Mouse (Mus musculus) liver, embryonic 11.5 days (tissue): Measurements from ENCODE around the gene Cdkl2. TPM values are rescaled to one million over a fixed set of nuclear protein-coding genes. Genes with fewer than 3 reads are reported as not detected.

Experiments
- ATAC-seq: fragments of 200-750 bp; cut with Nextera tagmentation; replicated peaks from 2 replicates; pipeline ENCODE4 v1.8.0; 2017; ENCODE audit warnings: moderate number of reproducible peaks, mild to moderate bottlenecking, moderate TSS enrichment, moderate library complexity; ENCODE audit not compliant: low FRiP score
- DNase-seq: peaks from one replicate; pipeline ENCODE4 v3.0.0-alpha.2; 2017; ENCODE audit warnings: low spot score
- H3K27ac ChIP-seq: fragments of 300-500 bp; sonication (generic); 2 replicates; pipeline ENCODE4 v1.5.1; 2014; ENCODE audit warnings: mild to moderate bottlenecking, low read depth, low read length, control low read depth
- H3K27me3 ChIP-seq: fragments of 300-500 bp; sonication (generic); replicated peaks from 2 replicates; pipeline ENCODE4 v1.6.1; 2014; ENCODE audit warnings: low read length, mixed read lengths; ENCODE audit not compliant: control insufficient read depth, insufficient read depth
- H3K36me3 ChIP-seq: fragments of 300-500 bp; sonication (generic); 2 replicates; pipeline ENCODE4 v1.6.1; 2014; ENCODE audit warnings: mild to moderate bottlenecking, low read length, moderate library complexity, mixed read lengths; ENCODE audit not compliant: control insufficient read depth, insufficient read depth
- H3K4me1 ChIP-seq: fragments of 300-500 bp; sonication (generic); replicated peaks from 2 replicates; pipeline ENCODE4 v1.6.1; 2014; ENCODE audit warnings: low read length, mixed read lengths; ENCODE audit not compliant: control insufficient read depth, insufficient read depth
- H3K4me2 ChIP-seq: fragments of 300-500 bp; sonication (generic); 2 replicates; pipeline ENCODE4 v1.6.1; 2014; ENCODE audit warnings: mild to moderate bottlenecking, control low read depth, moderate library complexity
- H3K4me3 ChIP-seq: fragments of 300-500 bp; sonication (generic); 2 replicates; pipeline ENCODE4 v1.5.1; 2014; ENCODE audit warnings: low read depth, low read length, control low read depth
- H3K9ac ChIP-seq: fragments of 300-500 bp; sonication (generic); 2 replicates; pipeline ENCODE4 v1.6.1; 2014; ENCODE audit warnings: low read depth, low read length, control low read depth
- H3K9me3 ChIP-seq: fragments of 300-500 bp; sonication (generic); 2 replicates; pipeline ENCODE4 v1.6.1; 2016; ENCODE audit warnings: low read length, inconsistent platforms, mixed read lengths; ENCODE audit not compliant: control insufficient read depth
- WGBS: fragments of 180-500 bp; shearing (Covaris S2); extraction: QIAGEN DNeasy Blood & Tissue Kit; methylation state at CpG from one replicate; pipeline ENCODE4 v1.1.7; 2014; 5-methylcytosine and 5-hydroxymethylcytosine counted together
- polyA plus RNA-seq: library from polyadenylated mRNA; unstranded; fragments of >200 nt; fragmentation: Nextera tagmentation; extraction: Ambion mirVana; gene quantifications from 2 replicates; pipeline ENCODE4 v1.2.1, GENCODE M21; 2014

Gene Cdkl2
- polyA plus RNA-seq, 1 experiment from 2014 or later: 0.45 TPM

DNA sequence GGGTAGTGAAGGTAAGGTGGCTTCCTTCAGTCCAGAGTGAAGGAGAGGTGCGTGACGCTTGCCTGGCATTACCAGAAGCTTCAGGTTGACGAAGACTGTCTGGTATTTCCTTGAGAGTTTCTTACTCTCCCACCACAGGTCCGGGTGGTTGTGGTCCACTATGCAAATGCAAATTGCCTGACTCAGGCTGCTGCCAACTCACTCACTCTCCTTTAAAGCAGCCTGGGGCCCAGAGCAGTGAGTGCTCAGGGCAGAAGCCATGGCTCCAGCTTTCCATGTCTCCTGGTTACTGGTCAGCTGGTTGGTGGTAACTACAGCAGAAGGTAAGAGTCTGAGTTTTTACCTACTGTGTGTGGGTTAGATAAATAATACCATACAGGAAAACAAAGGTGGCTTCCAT, 56.4 kb downstream of the Cdkl2 start, which contains the start of gene Odaph:
Gene Odaph, plus strand, starts transcription at position 240 of the 400 bp plus-strand sequence.
- WGBS: 67% methylated on average over 4 of the region's 4 CpGs
- H3K4me2 ChIP-seq: no peak within 1 kb of the TSS
- H3K27me3 ChIP-seq: no peaks in the 10 kb centered on the region
- no peak for DNase-seq
- H3K4me1 ChIP-seq: no peaks in the 10 kb centered on the region
- no peak within 1 kb of the TSS for H3K27ac ChIP-seq
- H3K4me3 ChIP-seq: no peak within 1 kb of the TSS
- H3K9ac ChIP-seq: no peak within 1 kb of the TSS
- no peaks in the 10 kb centered on the region for H3K36me3 ChIP-seq
- no peak for ATAC-seq
- no peaks in the 10 kb centered on the region for H3K9me3 ChIP-seq

DNA sequence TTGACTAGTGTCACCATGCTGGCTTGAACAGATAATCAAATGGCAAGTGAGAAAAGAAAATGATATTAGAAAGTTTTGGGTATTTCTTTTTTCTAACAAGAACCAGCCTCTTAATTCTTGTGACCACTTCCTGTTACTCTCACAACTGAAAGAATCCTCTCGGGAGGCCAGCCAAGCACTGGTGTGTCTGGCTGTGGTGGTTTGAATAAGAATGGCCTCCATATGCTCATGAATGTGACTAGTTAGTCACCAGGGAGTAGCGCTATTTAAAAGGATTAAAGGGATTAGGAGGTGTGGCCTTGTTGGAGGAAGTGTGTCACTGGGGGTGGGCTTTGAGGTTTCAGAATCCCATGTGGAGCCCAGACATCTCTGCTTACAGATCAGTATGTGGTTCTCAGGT, 58.0 kb downstream of the Cdkl2 start:
- Histone ChIP-seq H3K4me3 (no peak overlapping the region), H3K9me3 (no peaks in the 10 kb centered on the region), H3K4me1 (no peaks in the 10 kb centered on the region), H3K4me2 (no peak overlapping the region), H3K36me3 (no peaks in the 10 kb centered on the region), H3K27ac (no peak overlapping the region), H3K9ac (no peak overlapping the region), H3K27me3 (no peaks in the 10 kb centered on the region)
- no peak for DNase-seq
- WGBS: 62% methylated on average over 2 of the region's 2 CpGs
- ATAC-seq: no peak

DNA sequence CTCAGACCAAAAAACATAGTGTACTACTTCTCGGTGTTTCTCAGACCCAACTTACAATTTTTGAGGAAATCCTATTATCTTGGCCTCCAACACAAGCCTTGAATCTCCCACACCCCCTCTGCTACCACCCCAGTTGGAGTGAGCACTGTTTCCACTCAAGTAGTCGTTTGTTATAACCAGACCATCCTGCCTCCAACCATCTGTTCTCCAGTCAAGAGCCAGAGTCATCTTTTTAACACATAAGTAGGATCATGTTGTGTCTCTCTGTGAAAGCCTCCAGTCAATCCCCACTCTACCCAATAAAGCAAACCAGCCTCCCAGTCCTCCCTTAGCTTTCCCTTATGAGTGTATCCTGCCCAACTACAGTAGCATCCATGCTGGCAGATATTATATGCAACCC, 60.2 kb downstream of the Cdkl2 start:
- no peaks in the 10 kb centered on the region for H3K27me3 ChIP-seq
- H3K9ac ChIP-seq: no peak overlapping the region
- H3K27ac ChIP-seq: no peak overlapping the region
- DNase-seq: no peak
- no peak overlapping the region for H3K4me3 ChIP-seq
- no peaks in the 10 kb centered on the region for H3K4me1 ChIP-seq
- no peaks in the 10 kb centered on the region for H3K36me3 ChIP-seq
- WGBS: 68% methylated on average over 2 of the region's 2 CpGs
- no peaks in the 10 kb centered on the region for H3K9me3 ChIP-seq
- no peak for ATAC-seq
- no peak overlapping the region for H3K4me2 ChIP-seq

DNA sequence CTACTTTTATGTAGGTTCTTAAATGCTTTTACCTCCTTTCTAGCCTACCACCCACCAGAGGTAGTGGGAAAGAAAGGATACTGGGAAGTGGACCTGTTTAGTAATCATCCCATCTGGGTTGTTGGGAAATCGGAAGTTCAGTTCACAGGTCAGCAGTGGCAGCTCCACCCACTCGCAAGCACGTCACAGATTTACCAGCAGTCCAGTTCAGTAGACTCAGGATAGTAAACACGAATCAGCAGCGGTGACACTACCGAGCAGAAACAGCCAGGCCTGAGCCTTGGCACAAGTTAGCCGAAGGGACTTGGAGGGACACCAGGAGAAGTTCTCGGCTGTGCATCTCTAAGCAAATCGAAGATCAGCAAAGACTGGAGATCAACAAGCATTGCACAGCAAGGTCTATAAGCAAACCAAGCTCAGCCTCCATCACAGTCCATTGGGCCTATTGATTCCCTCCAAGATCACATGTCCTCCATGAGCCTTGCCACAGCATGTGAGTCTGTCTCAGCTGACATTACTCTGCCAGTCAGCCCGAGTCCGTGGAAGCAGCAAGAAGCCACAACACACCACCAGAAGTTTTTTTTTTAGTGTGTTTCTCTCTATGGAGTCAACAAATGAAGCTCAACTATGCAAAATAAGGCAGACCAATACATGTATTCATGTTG, 62.4 kb downstream of the Cdkl2 start:
- no peaks in the 10 kb centered on the region for H3K36me3 ChIP-seq
- H3K4me2 ChIP-seq: no peak overlapping the region
- H3K9me3 ChIP-seq: no peaks in the 10 kb centered on the region
- H3K27ac ChIP-seq: no peak overlapping the region
- no peaks in the 10 kb centered on the region for H3K27me3 ChIP-seq
- H3K4me1 ChIP-seq: no peaks in the 10 kb centered on the region
- ATAC-seq (0 out of 2 replicates have a peak, but pooled peaks have one; percentile 29), DNase-seq (no peak)
- no peak overlapping the region for H3K4me3 ChIP-seq
- WGBS: 85% methylated on average over 11 of the region's 11 CpGs
- no peak overlapping the region for H3K9ac ChIP-seq

DNA sequence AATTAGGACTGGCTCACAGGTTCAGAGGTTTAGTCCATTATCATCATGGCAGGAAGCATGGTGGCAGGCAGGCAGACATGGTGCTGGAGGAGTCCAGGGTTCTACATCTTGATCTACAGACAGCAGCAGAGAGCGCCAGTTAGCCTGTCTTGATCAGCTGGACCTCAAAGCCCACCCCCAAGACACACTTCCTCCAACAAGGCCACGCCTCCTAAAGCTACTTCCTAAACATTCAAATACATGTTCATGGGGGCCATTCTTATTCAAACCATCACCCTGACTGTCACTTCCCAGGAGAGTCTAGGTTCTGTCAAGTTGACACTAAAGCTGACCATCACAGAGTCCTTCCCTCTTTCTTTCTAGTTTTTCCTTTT, 66.3 kb downstream of the Cdkl2 start:
- H3K4me3 ChIP-seq: no peak overlapping the region
- no peak overlapping the region for H3K9ac ChIP-seq
- no peaks in the 10 kb centered on the region for H3K27me3 ChIP-seq
- H3K9me3 ChIP-seq: no peaks in the 10 kb centered on the region
- no peaks in the 10 kb centered on the region for H3K4me1 ChIP-seq
- DNase-seq (no peak), ATAC-seq (no peak)
- no peaks in the 10 kb centered on the region for H3K36me3 ChIP-seq
- H3K4me2 ChIP-seq: no peak overlapping the region
- H3K27ac ChIP-seq: no peak overlapping the region
- 79% methylated on average over 2 of the region's 2 CpGs for WGBS

DNA sequence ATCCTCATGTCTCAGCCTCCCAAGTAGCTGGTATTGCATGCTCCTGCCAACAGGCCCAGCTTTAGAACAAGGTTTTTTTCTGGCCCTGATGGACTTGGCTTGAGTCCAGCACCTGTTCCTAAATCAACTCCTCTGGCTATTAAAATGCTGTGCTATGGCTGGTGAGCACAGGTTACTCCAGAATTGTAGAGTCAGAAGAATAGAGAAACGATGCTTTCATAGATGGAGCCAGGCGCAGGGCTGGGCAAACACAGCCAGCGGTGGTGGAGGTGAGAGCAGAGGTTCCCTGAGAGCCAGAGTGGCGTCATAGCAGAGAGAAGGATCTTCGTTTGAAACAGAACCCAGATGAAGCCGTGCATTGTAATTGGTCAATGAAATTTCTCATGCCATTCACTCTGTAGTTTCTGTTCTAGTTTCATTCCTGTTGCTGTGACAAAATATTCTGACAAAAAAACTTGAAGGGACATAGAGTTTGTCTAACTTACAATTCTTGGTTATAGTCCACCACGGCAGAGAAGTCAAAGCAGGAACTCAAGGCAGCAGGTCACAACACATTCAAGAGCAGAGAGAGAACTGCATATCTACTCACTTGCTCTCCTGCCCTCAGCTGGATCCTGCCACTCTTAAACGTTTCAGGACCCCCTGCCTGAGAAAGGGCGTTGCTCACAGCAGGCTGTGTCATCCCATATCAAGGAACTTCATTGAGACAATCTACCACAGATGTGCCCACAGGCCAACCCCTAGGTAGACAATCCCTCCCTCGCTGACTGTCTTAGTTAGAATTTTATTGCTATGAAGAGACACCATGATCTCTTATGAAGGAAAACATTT, 66.9 kb downstream of the Cdkl2 start:
- no peak overlapping the region for H3K9ac ChIP-seq
- no peak for DNase-seq
- no peak overlapping the region for H3K27ac ChIP-seq
- no peaks in the 10 kb centered on the region for H3K36me3 ChIP-seq
- H3K9me3 ChIP-seq: no peaks in the 10 kb centered on the region
- H3K27me3 ChIP-seq: no peaks in the 10 kb centered on the region
- no peak for ATAC-seq
- no peaks in the 10 kb centered on the region for H3K4me1 ChIP-seq
- 75% methylated on average over 10 of the region's 10 CpGs for WGBS
- H3K4me2 ChIP-seq: no peak overlapping the region
- H3K4me3 ChIP-seq: no peak overlapping the region

DNA sequence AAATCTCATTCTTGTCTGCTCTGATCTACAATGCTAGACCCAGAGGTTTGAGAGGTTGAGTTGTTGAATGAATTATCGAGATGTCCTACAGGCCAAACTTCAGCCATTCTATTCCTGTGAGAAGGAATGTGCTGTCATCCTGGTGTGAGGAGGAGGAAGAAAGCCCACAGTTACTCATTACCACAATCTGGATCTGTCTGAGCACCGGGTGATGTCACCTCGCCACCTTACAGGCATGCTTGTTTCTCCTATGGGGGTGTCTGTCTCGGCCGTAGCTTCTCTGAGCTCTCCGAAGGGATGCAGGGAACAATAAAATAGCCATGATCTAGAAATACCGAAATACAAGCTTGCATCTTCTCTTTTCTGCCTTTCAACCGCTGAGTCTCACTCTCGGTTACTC, 67.9 kb downstream of the Cdkl2 start:
- H3K4me1 ChIP-seq: no peaks in the 10 kb centered on the region
- H3K4me3 ChIP-seq: no peak overlapping the region
- 92% methylated on average over 9 of the region's 9 CpGs for WGBS
- no peaks in the 10 kb centered on the region for H3K9me3 ChIP-seq
- H3K9ac ChIP-seq: no peak overlapping the region
- no peak overlapping the region for H3K4me2 ChIP-seq
- no peak for DNase-seq
- no peaks in the 10 kb centered on the region for H3K36me3 ChIP-seq
- no peak for ATAC-seq
- no peak overlapping the region for H3K27ac ChIP-seq
- no peaks in the 10 kb centered on the region for H3K27me3 ChIP-seq

DNA sequence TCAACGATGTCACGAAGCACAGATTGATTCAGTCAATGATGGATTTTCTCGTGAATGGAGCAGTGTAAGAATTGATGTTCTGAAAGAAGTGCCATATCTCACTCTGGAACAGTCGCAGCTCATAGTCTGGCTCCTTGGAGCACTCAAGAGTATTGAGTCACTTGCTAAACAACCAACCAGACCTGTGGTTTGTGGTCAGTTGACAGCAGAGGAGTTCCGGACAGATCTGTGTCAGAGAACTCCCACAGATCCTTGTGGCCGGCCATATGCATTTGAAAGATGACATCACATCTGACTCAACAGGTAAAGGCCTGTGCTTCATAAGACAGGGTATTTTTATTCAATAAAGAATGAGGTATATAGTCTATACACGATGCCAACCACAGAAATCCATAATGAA, 69.7 kb downstream of the Cdkl2 start:
- Histone ChIP-seq H3K36me3 (no peaks in the 10 kb centered on the region), H3K27ac (no peak overlapping the region), H3K27me3 (no peaks in the 10 kb centered on the region), H3K4me2 (no peak overlapping the region), H3K4me1 (no peaks in the 10 kb centered on the region), H3K9ac (no peak overlapping the region), H3K9me3 (no peaks in the 10 kb centered on the region), H3K4me3 (no peak overlapping the region)
- DNase-seq (no peak), ATAC-seq (no peak)
- WGBS: 64% methylated on average over 7 of the region's 7 CpGs

DNA sequence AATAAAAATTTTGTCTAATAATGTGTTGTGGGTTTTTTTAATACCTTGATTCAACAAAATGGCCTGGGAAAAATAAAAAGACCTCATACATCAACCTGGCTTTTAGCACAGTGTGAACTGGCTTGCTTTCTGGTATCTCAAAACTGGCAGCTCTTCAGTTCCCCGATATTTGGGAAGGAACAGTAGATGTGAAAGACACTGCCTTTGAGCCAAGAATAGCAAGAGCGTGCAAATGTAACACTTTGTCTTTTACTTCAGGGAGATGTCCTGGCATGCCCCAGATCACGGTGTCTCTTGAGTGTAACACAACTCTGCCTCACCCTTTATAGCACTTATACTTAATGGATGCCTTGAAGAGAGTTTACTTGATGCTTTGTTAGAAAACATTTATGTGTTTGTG, 71.6 kb downstream of the Cdkl2 start:
- DNase-seq: no peak

More for the DNA sequence above, 71.6 kb downstream of the Cdkl2 start:
- 88% methylated on average over 3 of the region's 3 CpGs for WGBS
- Histone ChIP-seq H3K4me3 (no peak overlapping the region), H3K9me3 (no peaks in the 10 kb centered on the region), H3K27me3 (no peaks in the 10 kb centered on the region), H3K4me1 (no peaks in the 10 kb centered on the region), H3K27ac (no peak overlapping the region), H3K9ac (no peak overlapping the region), H3K36me3 (no peaks in the 10 kb centered on the region), H3K4me2 (no peak overlapping the region)
- no peak for ATAC-seq
